Mouse (Mus musculus) embryonic fibroblast, embryonic 13.5 days (primary cell): ENCODE measurements around the gene G430095P16Rik.

Source experiments
- CTCF ChIP-seq: IDR thresholded peaks from 2 replicates; pipeline ENCODE4 v1.5.1; 2011; ENCODE audit warnings: mild to moderate bottlenecking, control low read depth, low read length, moderate library complexity, borderline replicate concordance; ENCODE audit not compliant: insufficient read depth
- POLR2A ChIP-seq: IDR thresholded peaks from 2 replicates; pipeline ENCODE4 v1.6.1; 2011; ENCODE audit warnings: low read depth, mild to moderate bottlenecking, control low read depth, low read length, moderate library complexity

GRCm38 (mm10) chr8:84749519-84749918, 26.7 kb downstream of the G430095P16Rik start:
- no peak for TF ChIP-seq POLR2A
- no peak for TF ChIP-seq CTCF
